Mouse (Mus musculus) induced T-regulatory cell, adult 2 months (primary cell): ENCODE data around the gene Gm3317.
"Not testable (repeated sequence)": the region's sequence is repeated elsewhere in the genome, so short reads cannot be mapped to it uniquely, and the experiment has no call there.

Source experiments
- DNase-seq: peaks from one replicate; pipeline ENCODE4 v3.0.0-alpha.2; 2012; ENCODE audit warnings: low read depth

Gm3317 gene

GRCm38 (mm10) chr14:5164235-5164634 lies at the start of gene Gm3317:
Gene Gm3317, plus strand, starts transcription at chr14:5164535.
- DNase-seq, result not testable (repeated sequence)

- DNase-seq, result not testable (repeated sequence)
Measured at GRCm38 (mm10) chr14:5131219-5131618, 33.1 kb upstream of the Gm3317 start, which contains the start of gene Gm8279. Gene Gm8279, plus strand, starts transcription at chr14:5131519.

GRCm38 (mm10) chr14:5185493-5185892 lies 21.2 kb downstream of the Gm3317 start, which contains the start of gene Gm8271:
Gene Gm8271, plus strand, starts transcription at chr14:5185793.
- not testable (repeated sequence) for DNase-seq
